Mouse (Mus musculus) CH12.LX (cell line): ENCODE measurements at regions not wholly inside any gene's neighbourhood (a gene's known extent, or its start where the extent isn't known, plus 50 kb on each side); places are given as distances from the start of the nearest gene placed in this dataset.

ENCODE experiments used
- DNase-seq: peaks from one replicate; pipeline ENCODE4 v3.0.0-alpha.2; 2013; ENCODE audit errors: extremely low read depth
- H3K27ac ChIP-seq: 2 replicates; pipeline ENCODE4 v1.5.1; 2012; ENCODE audit warnings: low read depth, mild to moderate bottlenecking, control low read depth, moderate library complexity; ENCODE audit not compliant: insufficient read depth
- H3K27me3 ChIP-seq: replicated peaks from 2 replicates; pipeline ENCODE3; 2012; ENCODE audit warnings: inconsistent platforms
- H3K36me3 ChIP-seq, 2 experiments: replicated peaks in 1 of 2; 2 replicates each; pipeline versions ENCODE3 to v1.6.1; 2012; ENCODE audit warnings: inconsistent platforms in 1 of 2, low read length in 1 of 2, mild to moderate bottlenecking in 1 of 2, mixed read lengths in 1 of 2, moderate library complexity in 1 of 2; ENCODE audit not compliant: control insufficient read depth in 1 of 2, insufficient read depth in 1 of 2
- H3K4me1 ChIP-seq, 2 experiments: 2 replicates each; pipeline ENCODE4 v1.6.1; 2012; ENCODE audit warnings: inconsistent platforms in 1 of 2, moderate library complexity in 1 of 2; ENCODE audit not compliant: insufficient read depth in 2 of 2, control insufficient read depth in 1 of 2
- H3K4me2 ChIP-seq: 2 replicates; pipeline ENCODE4 v1.6.1; 2012; ENCODE audit warnings: low read depth, mild to moderate bottlenecking, control low read depth; ENCODE audit not compliant: poor library complexity, insufficient read depth, severe bottlenecking
- H3K4me3 ChIP-seq, 3 experiments: fragments of 150-350 bp in 1 of 3; sonication (generic) in 1 of 3; replicated peaks in 1 of 3; 2 replicates each; pipeline versions ENCODE3 to v1.5.1; 2011 to 2012; ENCODE audit warnings: low read depth in 2 of 3, low read length in 2 of 3, mild to moderate bottlenecking in 2 of 3, moderate library complexity in 2 of 3, control low read depth in 1 of 3, improper control_type of control experiment in 1 of 3, inconsistent platforms in 1 of 3, mixed read lengths in 1 of 3; ENCODE audit not compliant: poor library complexity in 1 of 3
- H3K79me2 ChIP-seq: replicated peaks from 2 replicates; pipeline ENCODE4 v1.6.1; 2012; ENCODE audit warnings: mild to moderate bottlenecking, moderate library complexity; ENCODE audit not compliant: control insufficient read depth, poor library complexity, insufficient read depth, severe bottlenecking; ENCODE audit errors: extremely low read depth
- H3K9ac ChIP-seq: 2 replicates; pipeline ENCODE4 v1.6.1; 2012; ENCODE audit warnings: low read depth, mild to moderate bottlenecking, control low read depth, moderate library complexity; ENCODE audit not compliant: insufficient read depth
- H3K9me3 ChIP-seq: replicated peaks from 2 replicates; pipeline ENCODE3; 2012; ENCODE audit warnings: low read length, inconsistent platforms, mixed read lengths
- BHLHE40 ChIP-seq: IDR thresholded peaks from 2 replicates; pipeline ENCODE4 v1.6.1; 2011; ENCODE audit warnings: mild to moderate bottlenecking, low read depth, low read length, improper control_type of control experiment
- CTCF ChIP-seq, 2 experiments: IDR thresholded peaks in 1 of 2; conservative IDR thresholded peaks in 1 of 2; 2 replicates each; pipeline ENCODE4 v1.5.1; 2011 to 2012; ENCODE audit warnings: low read depth in 2 of 2, low read length in 2 of 2, improper control_type of control experiment in 1 of 2, inconsistent platforms in 1 of 2, mild to moderate bottlenecking in 1 of 2, moderate library complexity in 1 of 2
- ELF1 ChIP-seq: IDR thresholded peaks from 2 replicates; pipeline ENCODE4 v1.6.1; 2014; ENCODE audit warnings: low read depth, mild to moderate bottlenecking, inconsistent platforms, low read length, improper control_type of control experiment
- EP300 ChIP-seq: IDR thresholded peaks from 2 replicates; pipeline ENCODE4 v1.6.1; 2011; ENCODE audit warnings: low read length, improper control_type of control experiment
- JUN ChIP-seq: IDR thresholded peaks from 2 replicates; pipeline ENCODE4 v1.6.1; 2011; ENCODE audit warnings: low read depth, mild to moderate bottlenecking, low read length, improper control_type of control experiment, moderate library complexity; ENCODE audit not compliant: insufficient read depth
- MAFK ChIP-seq: IDR thresholded peaks from 2 replicates; pipeline ENCODE4 v1.6.1; 2011; ENCODE audit warnings: low read length, improper control_type of control experiment; ENCODE audit not compliant: insufficient replicate concordance
- MAZ ChIP-seq: IDR thresholded peaks from 2 replicates; pipeline ENCODE4 v1.6.1; 2012; ENCODE audit warnings: low read depth, mild to moderate bottlenecking, inconsistent platforms, low read length, improper control_type of control experiment, moderate library complexity
- MEF2A ChIP-seq: IDR thresholded peaks from 2 replicates; pipeline ENCODE4 v1.6.1; 2014; ENCODE audit warnings: low read depth, mild to moderate bottlenecking, inconsistent platforms, low read length, improper control_type of control experiment, borderline replicate concordance
- MXI1 ChIP-seq: IDR thresholded peaks from 2 replicates; pipeline ENCODE4 v1.6.1; 2011; ENCODE audit warnings: mild to moderate bottlenecking, low read depth, low read length, improper control_type of control experiment
- NRF1 ChIP-seq: IDR thresholded peaks from 2 replicates; pipeline ENCODE4 v1.6.1; 2014; ENCODE audit warnings: low read depth, mild to moderate bottlenecking, inconsistent platforms, low read length, improper control_type of control experiment, moderate library complexity
- PAX5 ChIP-seq: IDR thresholded peaks from 2 replicates; pipeline ENCODE4 v1.6.1; 2012; ENCODE audit warnings: low read length, inconsistent platforms, mixed read lengths
- RAD21 ChIP-seq: IDR thresholded peaks from 2 replicates; pipeline ENCODE4 v1.6.1; 2011; ENCODE audit warnings: low read depth, mild to moderate bottlenecking, low read length, improper control_type of control experiment, moderate library complexity
- RCOR1 ChIP-seq: conservative IDR thresholded peaks from 2 replicates; pipeline ENCODE4 v1.6.1; 2012; ENCODE audit warnings: low read depth, mild to moderate bottlenecking, inconsistent platforms, low read length, improper control_type of control experiment
- SIN3A ChIP-seq: IDR thresholded peaks from 2 replicates; pipeline ENCODE4 v1.6.1; 2012; ENCODE audit warnings: low read length, improper control_type of control experiment, inconsistent platforms
- SMC3 ChIP-seq: IDR thresholded peaks from 2 replicates; pipeline ENCODE4 v1.6.1; 2011; ENCODE audit warnings: low read depth, low read length, improper control_type of control experiment
- TBP ChIP-seq: conservative IDR thresholded peaks from 2 replicates; pipeline ENCODE4 v1.6.1; 2011; ENCODE audit warnings: low read depth, low read length, improper control_type of control experiment
- TCF12 ChIP-seq: IDR thresholded peaks from 2 replicates; pipeline ENCODE4 v1.6.1; 2014; ENCODE audit warnings: low read depth, mild to moderate bottlenecking, inconsistent platforms, low read length, improper control_type of control experiment
- UBTF ChIP-seq: IDR thresholded peaks from 2 replicates; pipeline ENCODE4 v1.6.1; 2012; ENCODE audit warnings: low read depth, mild to moderate bottlenecking, inconsistent platforms, low read length, improper control_type of control experiment, moderate library complexity
- USF1 ChIP-seq: IDR thresholded peaks from 2 replicates; pipeline ENCODE4 v1.6.1; 2014; ENCODE audit warnings: low read depth, mild to moderate bottlenecking, inconsistent platforms, low read length, improper control_type of control experiment
- USF2 ChIP-seq: conservative IDR thresholded peaks from 2 replicates; pipeline ENCODE4 v1.6.1; 2011; ENCODE audit warnings: low read depth, low read length, improper control_type of control experiment
- ZKSCAN1 ChIP-seq: IDR thresholded peaks from 2 replicates; pipeline ENCODE4 v1.6.1; 2012; ENCODE audit warnings: low read depth, inconsistent platforms, low read length, improper control_type of control experiment, borderline replicate concordance
- ZMIZ1 ChIP-seq: IDR thresholded peaks from 2 replicates; pipeline ENCODE4 v1.6.1; 2012; ENCODE audit warnings: low read depth, mild to moderate bottlenecking, inconsistent platforms, low read length, improper control_type of control experiment
- ZNF384 ChIP-seq: IDR thresholded peaks from 2 replicates; pipeline ENCODE4 v1.6.1; 2012; ENCODE audit warnings: low read depth, low read length, improper control_type of control experiment, inconsistent platforms
- dilution Hi-C: fragments of 300-500 bp; cut with MboI; formaldehyde crosslinking; loops from 2 replicates; pipeline ENCODE4 v1.14.3; 2020; ENCODE audit warnings: low sequenced_read_pairs; ENCODE audit not compliant: extremely low pct_unique_long_range_greater_than_20kb, extremely low pct_ligation_motif_present
- in situ Hi-C: fragments of 300-500 bp; cut with MboI; formaldehyde crosslinking; loops from 3 replicates; pipeline ENCODE4 v1.14.3; 2019; ENCODE audit warnings: low sequenced_read_pairs, low pct_ligation_motif_present, low pct_unique_long_range_greater_than_20kb, mixed read lengths

- TF ChIP-seq MXI1: no peak; the same call in 1 of the 2 replicates
- peak; percentile 68 for TF ChIP-seq BHLHE40
- TF ChIP-seq CTCF (conservative IDR thresholded peaks at IDR 0.05 in 1 of 2, IDR thresholded peaks at IDR 0.05 in 1 of 2; ENCODE audit: low read depth in 2 of 2, low read length in 2 of 2): no peak
- peak; percentile 66; the same call in 1 of the 2 replicates for TF ChIP-seq JUN
- TF ChIP-seq RAD21: no peak
- TF ChIP-seq TCF12: peak; percentile 41; the same call in 1 of the 2 replicates
- 0 out of 2 replicates have a peak, but pooled peaks have one; percentile 27 for TF ChIP-seq ZMIZ1
- TF ChIP-seq ELF1: no peak
- no peak for TF ChIP-seq NRF1
- TF ChIP-seq ZKSCAN1: no peak
- TF ChIP-seq ZNF384: no peak
- no peak for TF ChIP-seq MAZ
- peak; percentile 67 for TF ChIP-seq MEF2A
Measured at GRCm38 (mm10) chr13:46153282-46154260, 120.0 kb upstream of the Stmnd1 start (continued).

DNA sequence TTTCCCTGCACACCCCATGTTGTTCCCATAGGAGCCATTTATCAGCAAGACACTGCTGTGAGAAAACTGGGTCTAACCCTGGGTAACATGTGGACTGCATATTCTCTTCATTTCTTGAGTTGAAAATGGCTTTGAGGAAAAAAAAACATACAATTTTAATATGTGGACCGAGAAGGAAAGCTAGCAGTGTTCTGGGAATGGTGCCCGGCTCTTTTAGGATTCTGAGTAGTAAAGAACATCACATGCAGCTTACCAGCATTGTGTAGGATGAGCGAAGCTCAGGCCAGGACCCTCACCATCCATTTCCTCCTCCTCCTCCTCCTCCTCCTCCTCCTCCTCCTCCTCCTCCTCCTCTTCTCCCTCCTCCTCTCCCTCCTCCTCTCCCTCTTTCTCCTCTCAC lies 133.5 kb upstream of the Stmnd1 start:
- Histone ChIP-seq H3K27me3 (no peaks in the 10 kb centered on the region), H3K9me3 (no peaks in the 10 kb centered on the region), H3K27ac (no peak overlapping the region), H3K36me3 (no peaks in the 10 kb centered on the region), H3K79me2 (no peaks in the 10 kb centered on the region), H3K4me2 (no peak overlapping the region), H3K4me1 (peaks cover 0 to 4% of the 10 kb centered on the region in 2 experiments; a peak in 1 of 4 replicates), H3K4me3 (no peak overlapping the region), H3K9ac (no peak overlapping the region)
- dilution Hi-C loops (no loop called here), in situ Hi-C loops (no loop called here)
- no peak for DNase-seq
- no peak for TF ChIP-seq TBP
- no peak for TF ChIP-seq PAX5
- TF ChIP-seq SIN3A: no peak
- no peak for TF ChIP-seq MXI1
- TF ChIP-seq EP300: no peak

- TF ChIP-seq USF1: no peak
- TF ChIP-seq RAD21: no peak
- TF ChIP-seq RCOR1: no peak
- TF ChIP-seq SIN3A: no peak
- no peak for TF ChIP-seq MAFK
- TF ChIP-seq TCF12: no peak
- no peak for TF ChIP-seq ZNF384
- TF ChIP-seq USF2: no peak
- TF ChIP-seq SMC3: no peak
- no peak for TF ChIP-seq MEF2A
- TF ChIP-seq TBP: no peak
- TF ChIP-seq UBTF: no peak
- TF ChIP-seq, all 38 proteins: peak for 0
- no peaks in the 10 kb centered on the region for H3K36me3 ChIP-seq
- H3K9ac ChIP-seq: no peak overlapping the region
- no peaks in the 10 kb centered on the region for H3K27me3 ChIP-seq
- no peak overlapping the region for H3K4me2 ChIP-seq
- dilution Hi-C loops: no loop called here
- no peak for DNase-seq
- peaks cover 0 to 4% of the 10 kb centered on the region in 2 experiments; a peak in 1 of 4 replicates for H3K4me1 ChIP-seq
- H3K9me3 ChIP-seq: no peaks in the 10 kb centered on the region
- no peak overlapping the region for H3K27ac ChIP-seq
- no peaks in the 10 kb centered on the region for H3K79me2 ChIP-seq
- H3K4me3 ChIP-seq: no peak overlapping the region
- in situ Hi-C loops: no loop called here
Measured at GRCm38 (mm10) chr13:46139251-46139650, 134.3 kb upstream of the Stmnd1 start.
